Mouse (Mus musculus): Measurements from ENCODE around the gene Dzip3. TPM values are rescaled to one million over a fixed set of nuclear protein-coding genes. Genes with fewer than 3 reads are reported as not detected.

Dzip3 gene
- polyA plus RNA-seq, 1 experiment = 3.5 TPM

DNA sequence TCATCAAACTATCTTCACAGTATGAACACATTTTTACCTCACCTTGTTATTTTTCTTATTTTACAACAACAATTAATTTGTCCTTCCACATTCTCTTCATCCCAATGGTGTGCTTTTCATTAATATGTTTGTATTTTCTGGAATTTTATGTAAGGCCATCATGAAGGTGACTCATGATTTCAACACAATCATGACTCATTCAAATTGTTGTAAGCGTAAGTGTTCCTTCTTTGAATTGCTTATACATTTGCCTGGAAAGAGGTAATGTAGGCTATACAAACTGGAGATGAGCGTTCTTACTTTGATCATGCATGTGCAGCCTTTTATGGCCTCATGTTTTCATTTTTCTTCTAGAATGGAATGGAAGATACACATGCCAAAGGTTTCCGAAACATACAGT, 80.8 kb downstream of the Dzip3 start:
- 82% methylated on average over 3 of the region's 3 CpGs for WGBS
- H3K4me1 ChIP-seq (ENCODE audit: control insufficient read depth, insufficient read depth, low read length) = no peaks in the 10 kb centered on the region
- no peak for TF ChIP-seq POLR2A (IDR thresholded peaks at IDR 0.05; ENCODE audit: borderline replicate concordance, control insufficient read depth, low read depth, low read length)
- TF ChIP-seq CTCF (IDR thresholded peaks at IDR 0.05; ENCODE audit: control insufficient read depth, insufficient read depth, low read length) = no peak
- H3K27ac ChIP-seq (ENCODE audit: control insufficient read depth, insufficient read depth, low read depth, low read length, poor library complexity) = no peak overlapping the region
- H3K4me3 ChIP-seq (replicated peaks; ENCODE audit: control insufficient read depth, low read depth, low read length) = no peak overlapping the region

GRCm38 (mm10) chr16:48911184-48911583, 82.8 kb downstream of the Dzip3 start:
- Histone ChIP-seq H3K27ac (ENCODE audit: control insufficient read depth, insufficient read depth, low read depth, low read length, poor library complexity) (no peak overlapping the region), H3K4me3 (replicated peaks; ENCODE audit: control insufficient read depth, low read depth, low read length) (no peak overlapping the region), H3K4me1 (ENCODE audit: control insufficient read depth, insufficient read depth, low read length) (no peaks in the 10 kb centered on the region)
- TF ChIP-seq CTCF (IDR thresholded peaks at IDR 0.05; ENCODE audit: control insufficient read depth, insufficient read depth, low read length) (no peak), POLR2A (IDR thresholded peaks at IDR 0.05; ENCODE audit: borderline replicate concordance, control insufficient read depth, low read depth, low read length) (no peak)
- WGBS = 46% methylated on average over 1 of the region's 1 CpGs

DNA sequence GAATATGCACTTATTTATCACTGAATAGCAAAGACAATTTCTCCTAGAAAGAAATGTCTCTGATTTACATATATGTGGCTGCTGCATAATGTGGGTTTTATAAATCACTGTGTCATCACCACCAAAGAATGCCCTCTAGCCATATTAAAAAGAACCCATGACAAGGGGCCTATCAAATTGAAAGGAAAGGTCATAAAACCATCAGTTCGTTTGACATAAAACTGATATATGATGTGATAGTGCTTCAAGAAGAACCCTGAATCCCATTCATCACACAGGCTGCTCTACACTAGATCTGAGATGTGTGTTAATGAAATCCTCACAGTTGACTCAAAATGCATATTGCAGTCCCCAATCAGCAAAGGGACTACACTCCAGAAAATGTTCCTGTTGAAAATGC, 94.1 kb downstream of the Dzip3 start:
- Histone ChIP-seq H3K27ac (ENCODE audit: control insufficient read depth, insufficient read depth, low read depth, low read length, poor library complexity) (no peak overlapping the region), H3K4me1 (ENCODE audit: control insufficient read depth, insufficient read depth, low read length) (no peaks in the 10 kb centered on the region), H3K4me3 (replicated peaks; ENCODE audit: control insufficient read depth, low read depth, low read length) (no peak overlapping the region)
- no peak for TF ChIP-seq POLR2A (IDR thresholded peaks at IDR 0.05; ENCODE audit: borderline replicate concordance, control insufficient read depth, low read depth, low read length)
- no peak for TF ChIP-seq CTCF (IDR thresholded peaks at IDR 0.05; ENCODE audit: control insufficient read depth, insufficient read depth, low read length)
- 56% methylated on average over 1 of the region's 1 CpGs for WGBS

DNA sequence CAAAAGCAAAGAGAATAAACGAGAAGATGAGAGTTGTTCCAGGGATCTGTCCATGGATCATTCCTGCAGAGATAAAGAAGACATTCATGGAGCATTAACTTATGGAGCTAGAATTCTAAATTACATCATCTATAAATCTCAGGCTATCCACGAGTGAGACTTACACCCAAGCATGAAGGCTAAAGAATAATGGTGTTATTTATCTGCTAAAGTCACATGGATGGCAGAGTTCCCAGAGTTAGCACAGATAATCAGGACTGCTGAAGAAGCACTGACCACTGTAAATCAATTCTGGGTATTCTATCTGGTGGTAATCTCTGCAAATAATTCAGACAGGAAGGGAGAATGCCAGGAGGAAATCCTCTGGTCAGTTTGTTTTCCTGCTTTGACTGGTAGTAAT, 103.2 kb downstream of the Dzip3 start:
- TF ChIP-seq POLR2A (IDR thresholded peaks at IDR 0.05; ENCODE audit: borderline replicate concordance, control insufficient read depth, low read depth, low read length) (no peak), CTCF (IDR thresholded peaks at IDR 0.05; ENCODE audit: control insufficient read depth, insufficient read depth, low read length) (no peak)
- H3K4me1 ChIP-seq (ENCODE audit: control insufficient read depth, insufficient read depth, low read length) = no peaks in the 10 kb centered on the region
- H3K4me3 ChIP-seq (replicated peaks; ENCODE audit: control insufficient read depth, low read depth, low read length) = no peak overlapping the region
- 61% methylated on average over 2 of the region's 2 CpGs for WGBS
- no peak overlapping the region for H3K27ac ChIP-seq (ENCODE audit: control insufficient read depth, insufficient read depth, low read depth, low read length, poor library complexity)

Other genes with a start within 250 kb of the Dzip3 start
- not detected in 2 replicates for gene Trat1, start 222.1 kb downstream of the Dzip3 start, polyA plus RNA-seq (2011; ENCODE audit: insufficient read depth, insufficient read length, low replicate concordance, missing spikeins)
- gene Retnlb, start 177.3 kb downstream of the Dzip3 start, polyA plus RNA-seq (2011; ENCODE audit: insufficient read depth, insufficient read length, low replicate concordance, missing spikeins) = not detected in 2 replicates
- not detected in 2 replicates for gene Retnla, start 151.6 kb downstream of the Dzip3 start, polyA plus RNA-seq (2011; ENCODE audit: insufficient read depth, insufficient read length, low replicate concordance, missing spikeins)
- gene Retnlg, start 121.5 kb downstream of the Dzip3 start, polyA plus RNA-seq (2011; ENCODE audit: insufficient read depth, insufficient read length, low replicate concordance, missing spikeins) = 574 and 1,873 TPM in 2 replicates
- gene Cip2a, start within 50 bp of the Dzip3 start, polyA plus RNA-seq (2011; ENCODE audit: insufficient read depth, insufficient read length, low replicate concordance, missing spikeins) = 19.9 and 21.1 TPM in 2 replicates
- gene Myh15, start 63.3 kb upstream of the Dzip3 start, polyA plus RNA-seq (2011; ENCODE audit: insufficient read depth, insufficient read length, low replicate concordance, missing spikeins) = not detected in 2 replicates

All from bone marrow, adult 2 months (tissue).